Mouse (Mus musculus) lung, postnatal 0 days (tissue): ENCODE data around the gene Ovca2.

ENCODE experiments used
- CTCF ChIP-seq: IDR thresholded peaks from 2 replicates; pipeline ENCODE4 v1.5.1; 2016; ENCODE audit warnings: antibody characterized with exemption, mild to moderate bottlenecking
- EP300 ChIP-seq: IDR thresholded peaks from 2 replicates; pipeline ENCODE4 v1.6.1; 2016; ENCODE audit warnings: antibody characterized with exemption, mild to moderate bottlenecking, control low read depth

- TF ChIP-seq CTCF (no peak), EP300 (no peak)
Observed at GRCm38 (mm10) chr11:75220517-75221145, 42.0 kb upstream of the Ovca2 start.
